Mouse (Mus musculus): ENCODE results near the gene Mmp27. TPM values are rescaled to one million over a fixed set of nuclear protein-coding genes. Genes with fewer than 3 reads are reported as not detected.

The Mmp27 gene
- not detected for total RNA-seq (2022)

- DNase-seq (ENCODE audit: low spot score in 2 of 2): no peak
Observed at GRCm38 (mm10) chr9:7571162-7571561, at the start of gene Mmp27. TSS of gene Mmp27 (plus strand) at chr9:7571396.

- DNase-seq (ENCODE audit: low spot score in 2 of 2): no peak
Observed at GRCm38 (mm10) chr9:7526255-7526940, 44.8 kb upstream of the Mmp27 start.

- DNase-seq (ENCODE audit: low spot score in 2 of 2): no peak
Observed at GRCm38 (mm10) chr9:7542763-7543162, 28.4 kb upstream of the Mmp27 start.

- DNase-seq (ENCODE audit: low spot score in 2 of 2): no peak
Observed at GRCm38 (mm10) chr9:7544923-7545457, 26.2 kb upstream of the Mmp27 start.

- no peak for DNase-seq (ENCODE audit: low spot score in 2 of 2)
Observed at GRCm38 (mm10) chr9:7545471-7545870, 25.7 kb upstream of the Mmp27 start.

- no peak for DNase-seq (ENCODE audit: low spot score in 2 of 2)
Observed at GRCm38 (mm10) chr9:7545920-7546319, 25.3 kb upstream of the Mmp27 start.

GRCm38 (mm10) chr9:7551943-7552342 is 19.3 kb upstream of the Mmp27 start:
- no peak for DNase-seq (ENCODE audit: low spot score in 2 of 2)

GRCm38 (mm10) chr9:7553536-7553935 is 17.7 kb upstream of the Mmp27 start:
- DNase-seq (ENCODE audit: low spot score in 2 of 2): no peak

- DNase-seq (ENCODE audit: low spot score in 2 of 2): no peak
Observed at GRCm38 (mm10) chr9:7554382-7554781, 16.8 kb upstream of the Mmp27 start.

- DNase-seq (ENCODE audit: low spot score in 2 of 2): no peak
Observed at GRCm38 (mm10) chr9:7558221-7559017, 12.8 kb upstream of the Mmp27 start, which contains the start of gene Mmp8. TSS of gene Mmp8 (plus strand) at chr9:7558456.

GRCm38 (mm10) chr9:7560026-7560425 is 11.2 kb upstream of the Mmp27 start:
- no peak for DNase-seq (ENCODE audit: low spot score in 2 of 2)

- DNase-seq (ENCODE audit: low spot score in 2 of 2): no peak
Observed at GRCm38 (mm10) chr9:7567376-7567775, 3.8 kb upstream of the Mmp27 start.

- DNase-seq (ENCODE audit: low spot score in 2 of 2): no peak
Observed at GRCm38 (mm10) chr9:7567923-7568322, 3.3 kb upstream of the Mmp27 start.

GRCm38 (mm10) chr9:7570485-7570884 is 711 bp upstream of the Mmp27 start:
- no peak for DNase-seq (ENCODE audit: low spot score in 2 of 2)

- no peak for DNase-seq (ENCODE audit: low spot score in 2 of 2)
Observed at GRCm38 (mm10) chr9:7572188-7572587, 992 bp downstream of the Mmp27 start.

- no peak for DNase-seq (ENCODE audit: low spot score in 2 of 2)
Observed at GRCm38 (mm10) chr9:7572663-7573308, 1.6 kb downstream of the Mmp27 start.

- DNase-seq (ENCODE audit: low spot score in 2 of 2): no peak
Observed at GRCm38 (mm10) chr9:7575526-7575925, 4.3 kb downstream of the Mmp27 start.

GRCm38 (mm10) chr9:7577371-7577770 is 6.2 kb downstream of the Mmp27 start:
- DNase-seq (ENCODE audit: low spot score in 2 of 2): no peak

- DNase-seq (ENCODE audit: low spot score in 2 of 2): no peak
Observed at GRCm38 (mm10) chr9:7590063-7590462, 18.9 kb downstream of the Mmp27 start.

GRCm38 (mm10) chr9:7593272-7593812 is 22.1 kb downstream of the Mmp27 start:
- no peak for DNase-seq (ENCODE audit: low spot score in 2 of 2)

- DNase-seq (ENCODE audit: low spot score in 2 of 2): peak; percentile 52 to 81
Observed at GRCm38 (mm10) chr9:7594816-7595540, 23.8 kb downstream of the Mmp27 start.

All from left cerebral cortex, adult 8-10 months (tissue).